Mouse (Mus musculus) megakaryocyte, adult 5-6 weeks (primary cell): ENCODE measurements around the gene Eya2. TPM values are rescaled to one million over a fixed set of nuclear protein-coding genes. Genes with fewer than 3 reads are reported as not detected.

ENCODE experiments used
- ATAC-seq: 2 replicates; pipeline ENCODE4 v1.8.0; 2016; ENCODE audit warnings: mild to moderate bottlenecking, inconsistent platforms; ENCODE audit not compliant: poor library complexity, severe bottlenecking
- total RNA-seq, 2 experiments: library from RNA; stranded (forward) in 1 of 2; stranded (reverse) in 1 of 2; fragments of 153-499, 151-499 nt in 1 of 2; fragments of 221-1000, 200-1000 nt in 1 of 2; gene quantifications; 2 replicates each; pipeline versions ENCODE4 v1.2.3 to v1.2.4; 2015 to 2017

Gene Eya2
- total RNA-seq, 2 experiments from 2014 or later: 0.55 to 2.3 TPM

DNA sequence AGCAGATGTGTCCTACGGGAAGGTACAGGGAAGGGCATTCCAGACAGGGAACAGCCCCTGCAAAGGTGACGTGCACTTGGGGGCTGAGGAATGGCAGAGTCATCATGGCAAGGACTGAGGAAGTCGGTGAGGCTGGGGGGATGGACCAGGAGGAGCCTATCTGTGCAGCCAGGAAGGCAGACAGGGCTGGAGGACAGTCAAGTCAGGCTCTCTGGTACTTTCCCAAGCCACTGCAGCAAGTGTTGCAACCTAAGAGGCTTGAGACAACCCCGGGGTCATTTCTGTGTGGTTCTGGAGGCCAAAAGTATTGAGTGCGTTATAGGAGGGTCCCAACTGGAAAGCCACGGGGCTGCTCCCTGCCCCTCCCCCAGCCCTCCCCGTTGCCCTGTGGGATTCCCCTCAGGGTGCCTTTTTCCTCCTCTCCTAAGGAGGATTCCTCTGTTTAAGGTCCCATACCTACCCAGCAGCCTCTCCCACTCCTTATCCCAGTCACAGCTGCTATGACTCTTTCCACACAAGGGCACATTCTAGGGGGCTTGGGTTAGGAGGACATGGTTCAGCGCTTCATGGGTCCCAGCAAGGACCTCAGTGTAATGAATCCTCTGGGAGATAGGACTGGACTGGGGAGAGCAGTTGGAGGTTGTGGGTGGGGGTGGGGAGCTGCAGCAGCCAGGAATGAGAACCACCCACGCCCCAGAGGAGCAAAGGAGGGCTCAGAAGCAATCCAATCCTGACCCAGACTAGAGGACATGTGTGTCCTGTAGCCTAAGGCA, 108.4 kb downstream of the Eya2 start:
- no peak for ATAC-seq

GRCm38 (mm10) chr2:165708266-165708665, 113.4 kb downstream of the Eya2 start:
- ATAC-seq: no peak

DNA sequence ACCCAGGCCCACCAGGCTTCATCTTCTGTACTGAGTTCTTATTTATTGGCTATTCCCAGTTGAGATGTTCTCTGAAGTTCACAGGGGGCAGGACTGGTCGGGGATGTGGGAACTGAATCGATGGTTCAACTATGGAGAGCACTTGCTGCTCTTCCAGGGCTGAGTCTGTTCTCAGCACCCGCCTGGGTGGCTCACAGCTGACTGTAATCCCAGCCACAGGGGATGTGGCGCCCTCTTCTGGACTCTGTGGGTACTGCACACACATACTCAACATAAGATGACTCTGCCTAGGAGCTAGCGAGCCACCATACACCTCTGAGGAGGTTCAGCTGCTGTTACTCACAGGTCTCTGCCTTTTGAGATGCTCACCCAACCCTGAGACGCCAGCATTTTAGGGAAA, 121.9 kb downstream of the Eya2 start:
- no peak for ATAC-seq

DNA sequence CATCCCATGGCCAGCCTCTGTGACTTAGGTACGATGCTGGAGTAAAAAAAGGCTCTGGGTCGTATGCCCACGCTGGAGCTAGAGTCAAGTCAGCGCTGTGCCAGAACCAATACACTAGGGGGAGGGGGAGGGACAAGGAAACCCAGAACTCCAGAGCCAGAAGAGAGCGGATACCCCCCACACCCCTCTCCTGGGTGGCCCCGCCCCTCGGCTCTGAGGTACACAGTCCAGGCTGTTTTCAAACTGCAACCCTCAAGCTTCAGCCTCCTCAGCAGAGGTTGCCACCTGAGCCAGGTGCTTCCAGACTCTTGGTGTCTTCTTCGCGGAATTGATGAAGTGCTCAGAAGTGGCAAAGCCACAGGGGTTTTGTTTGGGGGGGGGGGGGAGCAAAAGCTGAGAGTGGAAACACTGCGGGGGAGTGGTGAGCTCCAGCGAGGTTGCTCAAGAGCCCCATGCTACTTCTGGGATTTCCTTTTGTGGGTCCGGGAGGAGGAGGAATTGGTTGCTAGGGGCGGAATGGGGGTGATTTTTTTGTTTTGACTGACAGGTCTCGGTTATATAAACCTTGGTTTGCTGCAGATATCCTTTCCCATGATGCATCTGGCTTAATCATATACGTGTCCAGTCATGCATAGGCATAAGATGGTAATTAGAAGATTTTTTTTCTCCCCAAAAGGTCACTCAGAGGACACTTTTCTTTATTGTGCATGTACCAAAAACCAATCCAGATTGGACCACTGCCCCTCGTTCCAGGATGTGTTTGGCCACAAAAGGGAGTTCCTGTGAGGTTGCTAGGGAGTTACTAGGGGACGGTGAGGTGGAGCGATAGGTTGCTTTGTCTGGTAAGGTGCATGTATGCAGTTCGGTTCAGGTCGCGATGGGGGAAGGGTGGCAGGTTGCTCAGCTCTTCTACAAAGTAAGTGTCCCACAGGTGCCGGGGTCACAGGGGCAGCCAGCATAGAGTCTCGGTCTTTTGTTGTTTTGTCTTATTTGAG, 122.6 kb downstream of the Eya2 start:
- ATAC-seq: no peak

GRCm38 (mm10) chr2:165719382-165719781, 124.5 kb downstream of the Eya2 start:
- no peak for ATAC-seq

GRCm38 (mm10) chr2:165721941-165722340, 127.1 kb downstream of the Eya2 start:
- ATAC-seq: no peak

- no peak for ATAC-seq
Observed at GRCm38 (mm10) chr2:165732552-165733238, 137.9 kb downstream of the Eya2 start.

DNA sequence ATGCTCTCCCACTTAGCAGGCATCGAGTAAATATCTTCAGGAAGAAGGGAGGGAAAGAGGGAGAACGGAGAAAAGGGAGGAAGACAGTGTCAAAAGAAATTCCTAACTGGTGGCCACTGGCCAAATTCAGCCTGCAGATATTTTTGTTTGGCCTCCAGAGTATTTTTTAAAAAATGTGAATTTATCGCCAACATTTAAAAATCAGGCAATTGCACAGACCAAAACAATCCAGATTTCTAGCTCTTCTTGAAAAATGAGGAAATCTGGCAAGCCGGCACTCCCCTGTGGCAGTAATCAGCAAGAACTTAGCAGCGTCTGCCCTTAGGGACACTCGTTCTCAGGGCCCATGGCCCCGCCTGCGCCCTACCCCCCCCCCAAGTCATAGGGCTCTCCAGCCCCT, 138.9 kb downstream of the Eya2 start:
- no peak for ATAC-seq

DNA sequence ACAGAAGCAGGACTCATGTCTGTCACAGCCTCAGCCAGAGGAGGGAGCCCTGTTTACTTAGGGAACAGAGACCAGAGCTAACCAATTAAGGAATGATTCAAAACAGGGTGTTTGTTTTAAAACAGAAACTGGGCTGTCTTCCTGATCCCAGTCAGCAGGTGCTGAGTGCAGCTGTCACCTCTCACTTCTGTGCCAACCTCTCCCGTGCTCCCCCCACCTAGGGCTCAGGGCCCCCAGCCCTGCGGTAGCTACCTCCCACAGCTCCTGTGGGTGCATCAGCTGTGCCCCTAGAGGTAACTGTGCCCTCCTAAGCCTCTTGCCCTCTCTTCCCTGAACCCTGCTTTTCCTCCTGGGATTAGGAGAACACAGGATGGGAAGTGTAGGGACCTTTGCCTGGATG, 141.5 kb downstream of the Eya2 start:
- ATAC-seq: no peak

GRCm38 (mm10) chr2:165740381-165740780, 145.5 kb downstream of the Eya2 start:
- no peak for ATAC-seq

- ATAC-seq: no peak
Observed at GRCm38 (mm10) chr2:165740982-165741381, 146.2 kb downstream of the Eya2 start.

DNA sequence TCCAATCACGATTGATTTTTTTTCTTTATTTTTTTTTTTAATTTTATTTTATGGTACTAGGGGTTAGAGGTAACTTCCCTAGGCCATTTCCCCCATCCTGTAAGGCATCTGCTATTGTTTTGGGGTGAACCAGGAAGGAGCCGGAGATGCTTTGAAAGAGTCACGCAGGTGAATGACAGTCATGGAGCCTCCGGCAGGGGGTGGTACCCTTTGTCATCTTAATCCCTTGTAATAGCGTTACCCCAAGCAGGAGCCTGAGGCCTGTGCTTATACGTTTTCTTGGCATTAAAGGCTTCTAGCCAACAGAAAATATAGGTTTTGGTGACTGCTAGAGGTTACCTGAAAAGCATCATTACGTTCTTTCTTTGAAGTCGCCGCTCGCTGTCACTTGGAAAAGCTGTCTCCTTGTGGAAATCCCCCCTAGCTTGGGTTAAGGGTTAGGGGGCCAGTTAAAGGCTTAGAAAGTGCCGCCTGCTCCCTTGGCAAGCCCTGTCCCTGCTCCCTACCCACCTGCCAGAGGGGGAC, 146.8 kb downstream of the Eya2 start:
- ATAC-seq: no peak

DNA sequence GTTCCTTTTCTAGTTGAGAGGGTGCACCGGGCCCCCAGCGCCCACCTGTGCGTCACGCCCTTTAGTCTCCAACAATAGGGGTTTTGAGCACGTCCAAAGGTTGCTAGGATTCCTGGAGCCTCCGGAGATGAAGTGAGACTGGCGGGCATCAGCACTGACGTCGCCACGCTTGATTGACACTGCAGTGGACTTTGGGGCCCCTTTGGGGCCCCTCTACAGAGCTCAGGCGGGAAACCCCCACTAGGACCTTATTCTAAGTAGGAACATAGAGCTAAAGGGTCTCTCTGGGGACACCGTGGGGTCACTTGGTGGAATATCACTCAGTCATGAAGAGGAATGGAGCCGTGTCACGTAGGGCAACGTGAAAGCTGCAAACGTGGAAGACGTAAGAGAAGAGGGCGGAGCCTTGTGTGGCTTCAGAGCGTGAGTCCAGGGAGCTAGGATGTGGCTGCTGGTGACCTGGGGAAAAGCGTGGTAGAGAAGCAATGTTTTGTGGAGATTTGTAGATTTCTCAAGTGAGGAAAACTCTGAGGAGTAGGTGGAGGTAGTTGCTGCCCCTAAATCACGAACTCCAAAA, 147.5 kb downstream of the Eya2 start:
- ATAC-seq: no peak

GRCm38 (mm10) chr2:165745306-165746098, 150.7 kb downstream of the Eya2 start:
- ATAC-seq: no peak

GRCm38 (mm10) chr2:165747975-165748374, 153.1 kb downstream of the Eya2 start:
- ATAC-seq: no peak

DNA sequence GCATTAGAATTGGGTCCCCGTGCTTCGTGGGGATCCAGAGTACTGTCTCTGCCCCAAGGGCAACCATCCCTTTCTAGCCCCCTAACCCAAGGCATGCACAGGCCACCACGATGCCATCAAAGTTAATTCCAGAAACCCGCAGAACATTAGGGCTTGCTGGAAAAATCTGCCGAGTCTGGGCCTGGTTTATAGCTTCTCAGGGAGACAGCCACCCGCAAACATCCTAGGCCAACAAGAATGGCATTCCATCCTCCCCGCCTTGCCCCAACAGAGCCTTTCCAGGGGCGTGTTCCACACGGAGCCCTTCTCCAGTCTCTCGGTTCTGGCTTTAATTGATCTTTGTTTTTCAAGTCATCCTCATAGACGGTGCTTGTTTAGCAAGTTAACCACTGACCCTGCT, 153.6 kb downstream of the Eya2 start:
- ATAC-seq: no peak

- no peak for ATAC-seq
Observed at GRCm38 (mm10) chr2:165751068-165751467, 156.2 kb downstream of the Eya2 start.

- ATAC-seq: 0 out of 2 replicates have a peak, but pooled peaks have one; percentile 35
Observed at GRCm38 (mm10) chr2:165752704-165753103, 157.9 kb downstream of the Eya2 start.

DNA sequence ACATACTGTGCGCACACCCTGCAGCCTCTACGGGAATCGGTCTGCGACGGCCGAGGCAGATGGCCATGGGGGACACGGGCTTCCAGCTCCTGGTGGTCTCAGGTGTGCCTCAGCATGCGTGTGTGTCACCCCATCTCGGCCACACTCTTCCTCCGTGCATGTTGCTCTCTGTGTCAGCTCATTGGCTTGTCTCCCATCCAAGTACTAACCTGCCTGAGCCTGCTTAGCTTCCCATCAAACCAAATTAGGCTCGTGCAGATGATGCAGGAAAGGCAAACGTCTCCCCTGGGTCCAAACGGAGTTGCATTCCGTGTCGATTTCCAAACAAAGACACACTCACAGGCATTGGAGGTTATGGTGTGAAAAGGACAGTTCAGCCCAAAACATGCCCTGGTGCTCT, 163.0 kb downstream of the Eya2 start:
- no peak for ATAC-seq

GRCm38 (mm10) chr2:165758534-165758933, 163.7 kb downstream of the Eya2 start:
- no peak for ATAC-seq
